Mouse (Mus musculus) urinary bladder, postnatal 36 days (tissue): ENCODE measurements around the gene Gm4175.
"Not testable (repeated sequence)": the region's sequence is repeated elsewhere in the genome, so short reads cannot be mapped to it uniquely, and the experiment has no call there.

ENCODE experiments used
- DNase-seq, 2 experiments: peaks; one replicate each; pipeline ENCODE4 v3.0.0; 2022; ENCODE audit warnings: low spot score in 2 of 2, mixed read lengths in 1 of 2

The Gm4175 gene

DNA sequence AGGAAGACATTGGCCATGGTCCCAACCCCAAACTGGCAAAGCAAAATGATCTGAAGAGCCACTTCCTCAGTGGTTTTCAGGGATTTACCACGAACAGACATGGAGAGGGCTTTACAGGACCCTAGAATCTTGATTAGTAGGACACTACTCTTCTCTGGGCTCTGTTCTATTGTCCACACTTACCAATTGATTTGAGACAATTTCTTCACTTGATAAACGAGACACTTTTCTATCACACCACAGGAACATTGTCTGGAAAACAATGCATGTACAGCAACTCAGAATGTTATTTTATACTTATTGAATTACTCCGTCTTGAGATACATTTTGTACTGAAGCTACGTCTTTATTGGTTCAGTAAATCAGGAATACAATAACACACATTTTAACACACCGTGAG lies at the start of gene Gm4175:
Gene Gm4175 (minus strand): TSS at position 101 of the 400 bp plus-strand sequence.
- DNase-seq: not testable (repeated sequence)

DNA sequence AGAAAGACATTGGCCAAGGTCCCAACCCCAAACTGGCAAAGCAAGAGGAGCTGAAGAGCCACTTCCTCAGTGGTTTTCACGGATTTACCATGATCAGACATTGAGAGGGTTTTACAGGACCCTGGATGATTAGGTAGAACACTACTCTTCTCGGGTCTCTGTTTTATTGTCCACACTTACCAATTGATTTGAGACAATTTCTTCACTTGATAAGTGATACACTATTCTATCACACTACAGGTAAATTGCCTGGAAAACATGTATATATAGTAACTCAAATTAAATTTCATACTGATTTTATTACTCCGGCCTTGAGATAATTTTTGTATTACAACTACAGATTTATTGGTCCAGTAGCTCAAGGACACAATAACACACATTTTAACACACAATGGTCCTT lies 35.4 kb upstream of the Gm4175 start, which contains the start of gene Gm4177:
Gene Gm4177 (minus strand): TSS at position 101 of the 400 bp plus-strand sequence.
- not testable (repeated sequence) for DNase-seq
